Mouse (Mus musculus) adrenal gland, postnatal 14 days (tissue): Measurements from ENCODE around the gene Pramef25. TPM values are rescaled to one million over a fixed set of nuclear protein-coding genes. Genes with fewer than 3 reads are reported as not detected.
A peak's percentile ranks its signal among the peaks of the same experiment; 100 is the strongest.
"Not testable (repeated sequence)": the region's sequence is repeated elsewhere in the genome, so short reads cannot be mapped to it uniquely, and the experiment has no call there.

Experiments
- DNase-seq: peaks from one replicate; pipeline ENCODE4 v3.0.0; 2021; ENCODE audit warnings: mixed read lengths
- long read RNA-seq, 2 experiments: library from polyadenylated mRNA; stranded (forward); transcript quantifications; one replicate each; pipeline ENCODE4 v2.0.0; 2021
- total RNA-seq: library from RNA; stranded (reverse); gene quantifications from 2 replicates; pipeline ENCODE4 v1.2.3, GENCODE M21; 2021

Pramef25 gene
- not detected in 2 replicates for total RNA-seq
- long read RNA-seq, experiment 1, result 0 reads
- long read RNA-seq, experiment 2, result 0 reads

DNA sequence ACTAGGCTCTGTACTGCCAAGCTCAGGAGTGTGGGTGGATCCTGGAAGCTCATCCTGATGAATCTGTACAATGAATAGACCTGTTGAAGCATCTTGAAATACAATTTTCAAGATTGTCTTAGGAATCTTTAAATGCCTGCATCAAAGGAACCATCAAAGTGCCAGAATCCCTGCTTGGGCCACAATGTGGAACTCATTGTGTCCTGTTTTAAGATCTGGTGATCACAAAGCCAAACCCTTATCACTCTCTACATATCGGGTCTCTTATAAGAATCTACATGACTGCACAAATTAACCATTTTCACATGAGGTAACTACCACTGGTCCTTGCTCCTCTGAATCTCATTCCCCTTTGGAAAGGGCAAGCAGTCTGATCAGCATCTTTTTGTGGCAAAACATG is at the start of gene Pramef25:
Gene Pramef25, minus strand, starts transcription at position 101 of the 400 bp plus-strand sequence.
- not testable (repeated sequence) for DNase-seq

DNA sequence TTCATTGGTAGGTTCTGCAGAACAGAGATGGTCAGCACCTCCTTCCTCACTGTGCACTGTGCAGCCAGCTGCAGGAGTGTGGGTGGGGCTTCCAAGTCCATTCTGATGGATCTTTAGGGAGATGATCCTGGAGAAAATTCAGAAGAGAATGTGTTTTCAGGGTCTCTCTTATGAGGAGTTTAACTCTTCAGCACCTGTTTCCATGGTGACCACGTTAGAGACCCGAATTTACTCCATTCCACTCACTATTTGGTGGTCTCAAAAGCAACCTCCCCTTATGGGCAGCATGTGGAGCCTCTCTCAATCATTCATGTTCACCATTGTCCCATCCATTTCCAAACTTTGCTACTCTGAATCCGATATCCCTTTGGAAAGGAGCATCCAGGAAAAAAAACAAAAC is 43.5 kb upstream of the Pramef25 start, which contains the start of gene Pramef17:
Gene Pramef17, minus strand, starts transcription at position 101 of the 400 bp plus-strand sequence.
- DNase-seq, result not testable (repeated sequence)

DNA sequence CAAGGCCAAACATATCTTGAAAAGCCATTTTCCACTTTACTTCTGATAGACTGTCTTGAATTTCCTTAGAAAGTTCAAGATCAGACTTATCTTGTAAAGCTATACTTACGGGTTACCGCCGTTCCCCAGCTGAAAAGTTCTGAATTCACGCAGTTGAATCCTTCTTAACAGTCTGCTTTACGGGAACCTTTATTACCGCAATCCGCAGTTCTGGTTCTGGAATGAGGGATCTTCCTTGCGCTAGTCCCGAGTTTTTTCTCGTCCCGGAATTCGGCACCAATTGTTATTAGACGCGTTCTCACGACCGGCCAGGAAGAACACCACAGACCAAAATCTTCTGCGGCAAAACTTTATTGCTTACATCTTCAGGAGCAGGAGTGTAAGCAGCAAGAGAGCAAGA is 37.3 kb upstream of the Pramef25 start:
- DNase-seq, result peak; percentile 37

DNA sequence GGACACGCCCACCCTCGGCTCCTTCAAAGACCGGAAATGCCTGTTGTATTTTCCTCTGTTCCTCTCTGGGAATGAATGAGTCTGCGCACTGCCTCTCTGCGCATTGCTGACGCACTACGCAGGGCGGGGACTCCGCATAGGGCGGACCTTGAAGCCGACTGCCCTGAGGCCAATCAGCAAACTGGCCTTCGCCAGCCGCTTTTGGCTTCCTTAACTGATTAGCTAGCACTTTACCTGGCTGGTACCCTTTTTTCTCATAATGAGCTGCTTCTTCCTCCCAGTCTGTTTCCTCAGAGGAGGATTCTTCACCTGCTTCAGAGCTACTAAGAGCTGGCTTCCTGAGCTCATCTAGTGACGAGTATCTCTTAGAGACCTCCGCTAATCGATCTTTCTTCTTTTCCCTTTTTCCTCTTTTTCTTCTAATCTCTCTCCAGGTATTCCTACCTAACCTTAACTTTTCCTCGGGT is 36.7 kb upstream of the Pramef25 start:
- DNase-seq, result peak; percentile 3

DNA sequence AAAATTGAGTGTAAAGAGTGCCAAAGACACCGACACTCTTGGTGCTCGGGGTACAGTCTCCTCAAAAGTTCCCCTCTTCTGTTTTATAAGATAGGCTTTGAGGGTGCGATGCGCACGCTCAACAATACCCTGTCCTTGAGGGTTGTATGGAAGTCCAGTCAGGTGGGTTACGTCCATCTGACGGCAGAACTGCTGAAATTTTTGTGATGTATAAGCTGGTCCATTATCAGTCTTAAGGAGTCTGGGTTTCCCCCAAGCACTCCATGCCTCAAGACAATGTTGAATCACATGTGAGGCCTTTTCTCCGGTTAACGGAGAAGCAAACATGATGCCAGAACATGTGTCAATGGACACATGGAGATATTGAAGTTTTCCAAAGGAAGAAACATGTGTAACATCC is 34.9 kb upstream of the Pramef25 start:
- DNase-seq, result peak; percentile 4

DNA sequence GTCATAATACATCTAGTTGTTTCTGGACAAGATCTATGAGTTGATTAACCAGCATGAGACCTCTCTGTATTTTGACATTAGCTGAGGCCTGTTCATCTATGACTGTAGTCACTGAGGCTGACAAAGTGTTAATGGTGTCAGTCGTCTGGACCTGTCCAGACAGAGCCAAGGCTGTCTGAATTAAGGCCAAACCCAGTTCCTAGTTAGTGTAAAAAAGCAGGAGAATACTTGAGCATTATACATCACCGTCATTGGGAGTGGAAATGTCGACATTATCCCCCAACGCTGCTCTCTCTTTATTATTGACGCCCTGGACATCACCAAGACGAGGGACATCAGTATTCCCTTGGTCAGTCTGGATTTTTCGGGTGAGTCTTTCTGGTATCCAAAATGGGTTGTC is 34.3 kb upstream of the Pramef25 start:
- not testable (repeated sequence) for DNase-seq

DNA sequence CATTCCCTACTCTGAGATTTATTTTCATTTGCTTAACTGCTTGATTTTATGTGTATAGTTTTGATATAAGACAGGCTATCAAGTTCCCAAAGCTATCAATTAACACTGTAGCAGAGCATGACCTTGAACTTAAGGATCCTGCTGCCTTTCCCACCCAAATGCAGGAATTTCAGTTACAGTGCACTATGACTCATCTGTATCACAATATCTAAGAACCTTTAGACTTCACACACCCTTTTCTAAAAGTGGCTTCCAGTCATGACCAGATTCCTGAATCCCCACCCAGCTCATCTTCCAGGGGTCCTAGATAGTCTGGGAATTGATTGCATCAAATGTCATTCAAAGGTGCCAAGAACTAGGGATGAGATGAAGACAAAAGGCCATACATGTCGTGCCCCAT is 32.6 kb upstream of the Pramef25 start:
- DNase-seq, result not testable (repeated sequence)

DNA sequence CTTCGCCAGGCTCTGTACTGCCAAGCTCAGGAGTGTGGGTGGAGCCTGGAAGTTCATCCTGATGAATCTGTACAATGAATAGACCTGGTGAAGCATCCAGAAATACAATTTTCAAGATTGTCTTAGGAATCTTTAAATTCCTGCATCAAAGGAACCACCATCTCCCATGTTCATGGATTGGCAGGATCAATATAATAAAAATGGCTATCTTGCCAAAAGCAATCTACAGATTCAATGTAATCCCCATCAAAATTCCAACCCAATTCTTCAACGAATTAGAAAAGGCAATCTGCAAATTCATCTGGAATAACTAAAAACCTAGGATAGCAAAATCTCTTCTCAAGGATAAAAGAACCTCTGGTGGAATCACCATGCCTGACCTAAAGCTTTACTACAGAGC is 16.0 kb upstream of the Pramef25 start, which contains the start of gene Gm13101:
Gene Gm13101, minus strand, starts transcription at position 101 of the 400 bp plus-strand sequence.
- not testable (repeated sequence) for DNase-seq

DNA sequence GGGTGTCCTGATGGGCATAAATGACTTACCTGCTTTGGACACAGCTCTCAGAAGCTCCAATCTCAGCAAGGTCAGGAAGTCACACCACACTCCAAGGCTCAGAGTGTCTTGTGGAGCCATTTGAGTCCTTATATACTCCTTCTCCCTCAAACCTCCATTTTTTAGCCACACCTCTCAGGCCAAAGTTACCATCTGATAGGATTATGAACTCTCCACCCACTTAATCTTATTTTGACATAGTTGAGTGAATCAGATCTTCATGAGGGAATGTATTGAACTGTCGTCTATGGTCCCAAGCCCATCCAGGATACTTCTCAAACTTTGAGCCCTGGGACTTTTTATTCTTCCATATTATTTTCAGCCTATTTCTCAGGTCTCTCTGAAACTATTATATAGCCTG is 50.5 kb downstream of the Pramef25 start, which contains the start of gene Pramef6:
Gene Pramef6, minus strand, starts transcription at position 101 of the 400 bp plus-strand sequence.
- DNase-seq, result not testable (repeated sequence)

Other genes starting within 250 kb of the Pramef25 start
- not detected in 2 replicates for gene Gm13089, start 248.3 kb downstream of the Pramef25 start, total RNA-seq
- gene Gm13078, start 231.6 kb downstream of the Pramef25 start, total RNA-seq, result not detected in 2 replicates
- gene Gm13023, start 161.7 kb downstream of the Pramef25 start, total RNA-seq, result not detected in 2 replicates
- gene Gm13084, start 134.9 kb downstream of the Pramef25 start, total RNA-seq, result not detected in 2 replicates
- gene Gm13103, start 104.5 kb downstream of the Pramef25 start, total RNA-seq, result not detected in 2 replicates
- gene Pramef6, start 50.6 kb downstream of the Pramef25 start, total RNA-seq, result not detected in 2 replicates
- gene Gm13101, start 15.9 kb upstream of the Pramef25 start, total RNA-seq, result not detected in 2 replicates
- gene Pramef17, start 43.4 kb upstream of the Pramef25 start, total RNA-seq, result not detected in 2 replicates
- gene Pramel4, start 108.1 kb upstream of the Pramef25 start, total RNA-seq, result not detected in 2 replicates
- not detected in 2 replicates for gene Gm13102, start 155.5 kb upstream of the Pramef25 start, total RNA-seq
- gene Oog3, start 211.6 kb upstream of the Pramef25 start, total RNA-seq, result not detected in 2 replicates
- gene Oog2, start 239.7 kb upstream of the Pramef25 start, total RNA-seq, result not detected in 2 replicates